Mouse (Mus musculus) heart, adult 18-20 months (tissue): Measurements from ENCODE around the gene Gm10717. TPM values are rescaled to one million over a fixed set of nuclear protein-coding genes. Genes with fewer than 3 reads are reported as not detected.
"Not testable (repeated sequence)": the region's sequence is repeated elsewhere in the genome, so short reads cannot be mapped to it uniquely, and the experiment has no call there.

Experiments
- DNase-seq, 2 experiments: peaks; one replicate each; pipeline ENCODE4 v3.0.0; 2021 to 2022; ENCODE audit warnings: mixed read lengths in 1 of 2
- long read RNA-seq, 2 experiments: library from polyadenylated mRNA; stranded (forward); transcript quantifications; one replicate each; pipeline ENCODE4 v2.0.0; 2021
- total RNA-seq, 2 experiments: library from RNA; stranded (reverse); gene quantifications; 2 replicates each; pipeline ENCODE4 v1.2.3; 2021

The Gm10717 gene
- total RNA-seq, result not detected
- long read RNA-seq, experiment 1, result 0 reads
- long read RNA-seq, experiment 2, result 0 reads

DNA sequence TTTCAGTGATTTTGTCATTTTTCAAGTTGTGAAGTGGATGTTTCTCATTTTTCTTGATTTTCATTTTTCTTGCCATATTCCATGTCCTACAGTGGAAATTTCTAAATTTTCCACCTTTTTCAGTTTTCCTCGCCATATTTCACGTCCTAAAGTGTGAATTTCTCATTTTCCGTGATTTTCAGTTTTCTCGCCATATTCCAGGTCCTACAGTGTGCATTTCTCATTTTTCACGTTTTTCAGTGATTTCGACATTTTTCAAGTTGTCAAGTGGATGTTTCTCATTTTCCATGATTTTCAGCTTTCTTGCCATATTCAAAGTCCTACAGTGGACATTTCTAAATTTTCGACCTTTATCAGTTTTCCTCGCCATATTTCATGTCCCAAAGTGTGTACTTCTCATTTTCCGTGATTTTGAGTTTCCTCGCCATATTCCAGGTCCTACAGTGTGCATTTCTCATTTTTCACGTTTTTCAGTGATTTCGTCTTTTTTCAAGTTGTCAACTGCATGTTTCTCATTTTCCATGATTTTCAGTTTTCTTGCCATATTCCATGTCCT lies at the start of gene Gm10717:
TSS of gene Gm10717 (plus strand) at position 506 of the 556 bp plus-strand sequence.
- peak; percentile 22 to 35 for DNase-seq

DNA sequence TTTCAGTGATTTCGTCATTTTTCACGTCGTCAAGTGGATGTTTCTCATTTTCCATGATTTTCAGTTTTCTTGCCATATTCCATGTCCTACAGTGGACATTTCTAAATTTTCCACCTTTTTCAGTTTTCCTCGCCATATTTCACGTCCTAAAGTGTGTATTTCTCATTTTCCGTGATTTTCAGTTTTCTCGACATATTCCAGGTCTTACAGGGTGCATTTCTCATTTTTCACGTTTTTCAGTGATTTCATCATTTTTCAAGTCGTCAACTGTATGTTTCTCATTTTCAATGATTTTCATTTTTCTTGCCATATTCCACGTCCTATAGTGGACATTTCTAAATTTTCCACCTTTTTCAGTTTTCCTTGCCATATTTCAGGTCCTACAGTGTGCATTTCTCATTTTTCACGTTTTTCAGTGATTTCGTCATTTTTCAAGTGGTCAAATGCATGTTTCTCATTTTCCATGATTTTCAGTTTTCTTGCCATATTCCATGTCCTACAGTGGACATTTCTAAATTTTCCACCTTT lies 24.7 kb upstream of the Gm10717 start, which contains the start of gene Gm10722:
TSS of gene Gm10722 (plus strand) at position 478 of the 528 bp plus-strand sequence.
- peak in 1 of 2 experiments; percentile 12 for DNase-seq

DNA sequence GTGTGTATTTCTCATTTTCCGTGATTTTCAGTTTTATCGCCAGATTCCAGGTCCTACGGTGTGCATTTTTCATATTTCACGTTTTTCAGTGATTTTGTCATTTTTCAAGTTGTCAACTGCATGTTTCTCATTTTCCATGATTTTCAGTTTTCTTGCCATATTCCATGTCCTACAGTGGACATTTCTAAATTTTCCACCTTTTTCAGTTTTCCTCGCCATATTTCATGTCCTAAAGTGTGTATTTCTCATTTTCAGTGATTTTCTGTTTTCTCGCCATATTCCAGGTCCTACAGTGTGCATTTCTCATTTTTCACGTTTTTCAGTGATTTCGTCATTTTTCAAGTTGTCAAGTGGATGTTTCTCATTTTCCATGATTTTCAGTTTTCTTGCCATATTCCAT lies 24.2 kb upstream of the Gm10717 start:
- peak in 1 of 2 experiments; percentile 20 for DNase-seq

DNA sequence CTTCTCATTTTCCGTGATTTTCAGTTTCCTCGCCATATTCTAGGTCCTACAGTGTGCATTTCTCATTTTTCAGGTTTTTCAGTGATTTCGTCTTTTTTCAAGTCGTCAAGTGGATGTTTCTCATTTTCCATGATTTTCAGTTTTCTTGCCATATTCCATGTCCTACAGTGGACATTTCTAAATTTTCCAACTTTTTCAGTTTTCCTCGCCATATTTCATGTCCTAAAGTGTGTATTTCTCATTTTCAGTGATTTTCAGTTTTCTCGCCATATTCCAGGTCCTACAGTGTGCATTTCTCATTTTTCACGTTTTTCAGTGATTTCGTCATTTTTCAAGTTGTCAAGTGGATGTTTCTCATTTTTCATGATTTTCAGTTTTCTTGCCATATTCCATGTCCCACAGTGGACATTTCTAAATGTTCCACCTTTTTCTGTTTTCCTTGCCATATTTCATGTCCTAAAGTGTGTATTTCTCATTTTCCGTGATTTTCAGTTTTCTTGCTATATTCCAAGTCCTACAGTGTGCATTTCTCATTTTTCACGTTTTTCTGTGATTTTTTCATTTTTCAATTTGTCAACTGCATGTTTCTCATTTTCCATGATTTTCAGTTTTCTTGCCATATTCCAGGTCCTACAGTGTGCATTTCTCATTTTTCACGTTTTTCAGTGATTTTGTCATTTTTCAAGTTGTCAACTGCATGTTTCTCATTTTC lies 23.1 kb upstream of the Gm10717 start:
- DNase-seq, result peak; percentile 94 to 97

DNA sequence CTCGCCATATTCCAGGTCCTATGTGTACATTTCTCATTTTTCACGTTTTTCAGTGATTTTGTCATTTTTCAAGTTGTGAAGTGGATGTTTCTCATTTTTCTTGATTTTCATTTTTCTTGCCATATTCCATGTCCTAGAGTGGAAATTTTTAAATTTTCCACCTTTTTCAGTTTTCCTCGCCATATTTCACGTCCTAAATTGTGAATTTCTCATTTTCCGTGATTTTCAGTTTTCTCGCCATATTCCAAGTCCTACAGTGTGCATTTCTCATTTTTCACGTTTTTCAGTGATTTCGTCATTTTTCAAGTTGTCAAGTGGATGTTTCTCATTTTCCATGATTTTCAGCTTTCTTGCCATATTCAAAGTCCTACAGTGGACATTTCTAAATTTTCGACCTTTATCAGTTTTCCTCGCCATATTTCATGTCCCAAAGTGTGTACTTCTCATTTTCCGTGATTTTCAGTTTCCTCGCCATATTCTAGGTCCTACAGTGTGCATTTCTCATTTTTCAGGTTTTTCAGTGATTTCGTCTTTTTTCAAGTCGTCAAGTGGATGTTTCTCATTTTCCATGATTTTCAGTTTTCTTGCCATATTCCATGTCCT lies 22.3 kb upstream of the Gm10717 start, which contains the start of gene Gm11168:
TSS of gene Gm11168 (plus strand) at position 553 of the 603 bp plus-strand sequence.
- not testable (repeated sequence) for DNase-seq

DNA sequence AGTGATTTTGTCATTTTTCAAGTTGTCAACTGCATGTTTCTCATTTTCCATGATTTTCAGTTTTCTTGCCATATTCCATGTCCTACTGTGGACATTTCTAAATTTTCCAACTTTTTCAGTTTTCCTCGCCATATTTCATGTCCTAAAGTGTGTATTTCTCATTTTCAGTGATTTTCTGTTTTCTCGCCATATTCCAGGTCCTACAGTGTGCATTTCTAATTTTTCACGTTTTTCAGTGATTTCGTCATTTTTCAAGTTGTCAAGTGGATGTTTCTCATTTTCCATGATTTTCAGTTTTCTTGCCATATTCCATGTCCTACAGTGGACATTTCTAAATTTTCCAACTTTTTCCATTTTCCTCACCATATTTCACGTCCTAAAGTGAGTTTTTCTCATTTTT lies 19.0 kb upstream of the Gm10717 start:
- DNase-seq, result not testable (repeated sequence)

DNA sequence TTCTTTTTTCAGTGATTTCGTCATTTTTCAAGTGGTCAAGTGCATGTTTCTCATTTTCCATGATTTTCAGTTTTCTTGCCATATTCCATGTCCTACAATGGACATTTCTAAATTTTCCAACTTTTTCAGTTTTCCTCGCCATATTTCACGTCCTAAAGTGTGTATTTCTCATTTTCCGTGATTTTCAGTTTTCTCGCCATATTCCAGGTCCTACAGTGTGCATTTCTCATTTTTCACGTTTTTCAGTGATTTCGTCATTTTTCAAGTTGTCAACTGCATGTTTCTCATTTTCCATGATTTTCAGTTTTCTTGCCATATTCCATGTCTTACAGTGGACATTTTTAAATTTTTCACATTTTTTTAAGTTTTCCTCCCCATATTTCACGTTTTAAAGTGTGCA lies 18.6 kb upstream of the Gm10717 start:
- peak; percentile 85 to 89 for DNase-seq

DNA sequence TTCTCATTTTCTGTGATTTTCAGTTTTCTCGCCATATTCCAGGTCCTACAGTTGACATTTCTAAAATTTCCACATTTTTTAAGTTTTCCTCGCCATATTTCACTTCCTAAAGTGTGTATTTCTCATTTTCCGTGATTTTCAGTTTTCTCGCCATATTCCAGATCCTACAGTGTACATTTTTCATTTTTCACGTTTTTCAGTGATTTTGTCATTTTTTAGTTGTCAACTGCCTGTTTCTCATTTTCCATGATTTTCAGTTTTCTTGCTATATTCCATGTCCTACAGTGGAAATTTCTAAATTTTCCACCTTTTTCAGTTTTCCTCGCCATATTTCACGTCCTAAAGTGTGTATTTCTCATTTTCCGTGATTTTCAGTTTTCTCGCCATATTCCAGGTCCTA lies 17.9 kb upstream of the Gm10717 start:
- not testable (repeated sequence) for DNase-seq

DNA sequence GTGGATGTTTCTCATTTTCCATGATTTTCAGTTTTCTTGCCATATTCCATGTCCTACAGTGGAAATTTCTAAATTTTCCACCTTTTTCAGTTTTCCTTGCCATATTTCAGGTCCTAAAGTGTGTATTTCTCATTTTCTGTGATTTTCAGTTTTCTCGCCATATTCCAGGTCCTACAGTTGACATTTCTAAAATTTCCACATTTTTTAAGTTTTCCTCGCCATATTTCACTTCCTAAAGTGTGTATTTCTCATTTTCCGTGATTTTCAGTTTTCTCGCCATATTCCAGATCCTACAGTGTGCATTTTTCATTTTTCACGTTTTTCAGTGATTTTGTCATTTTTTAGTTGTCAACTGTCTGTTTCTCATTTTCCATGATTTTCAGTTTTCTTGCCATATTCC lies 15.9 kb upstream of the Gm10717 start:
- DNase-seq, result not testable (repeated sequence)

DNA sequence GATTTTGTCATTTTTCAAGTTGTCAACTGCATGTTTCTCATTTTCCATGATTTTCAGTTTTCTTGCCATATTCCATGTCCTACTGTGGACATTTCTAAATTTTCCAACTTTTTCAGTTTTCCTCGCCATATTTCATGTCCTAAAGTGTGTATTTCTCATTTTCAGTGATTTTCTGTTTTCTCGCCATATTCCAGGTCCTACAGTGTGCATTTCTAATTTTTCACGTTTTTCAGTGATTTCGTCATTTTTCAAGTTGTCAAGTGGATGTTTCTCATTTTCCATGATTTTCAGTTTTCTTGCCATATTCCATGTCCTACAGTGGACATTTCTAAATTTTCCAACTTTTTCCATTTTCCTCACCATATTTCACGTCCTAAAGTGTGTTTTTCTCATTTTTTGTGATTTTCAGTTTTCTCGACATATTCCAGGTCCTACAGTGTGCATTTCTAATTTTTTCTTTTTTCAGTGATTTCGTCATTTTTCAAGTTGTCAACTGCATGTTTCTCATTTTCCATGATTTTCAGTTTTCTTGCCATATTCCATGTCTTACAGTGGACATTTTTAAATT lies 13.1 kb upstream of the Gm10717 start:
- not testable (repeated sequence) for DNase-seq

DNA sequence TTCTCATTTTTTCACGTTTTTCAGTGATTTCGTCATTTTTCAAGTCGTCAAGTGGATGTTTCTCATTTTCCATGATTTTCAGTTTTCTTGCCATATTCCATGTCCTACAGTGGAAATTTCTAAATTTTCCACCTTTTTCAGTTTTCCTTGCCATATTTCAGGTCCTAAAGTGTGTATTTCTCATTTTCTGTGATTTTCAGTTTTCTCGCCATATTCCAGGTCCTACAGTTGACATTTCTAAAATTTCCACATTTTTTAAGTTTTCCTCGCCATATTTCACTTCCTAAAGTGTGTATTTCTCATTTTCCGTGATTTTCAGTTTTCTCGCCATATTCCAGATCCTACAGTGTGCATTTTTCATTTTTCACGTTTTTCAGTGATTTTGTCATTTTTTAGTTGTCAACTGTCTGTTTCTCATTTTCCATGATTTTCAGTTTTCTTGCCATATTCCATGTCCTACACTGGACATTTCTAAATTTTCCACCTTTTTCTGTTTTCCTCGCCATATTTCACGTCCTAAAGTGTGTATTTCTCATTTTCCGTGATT lies 12.4 kb upstream of the Gm10717 start, which contains the start of gene Gm10721:
TSS of gene Gm10721 (plus strand) at position 408 of the 547 bp plus-strand sequence.
- not testable (repeated sequence) for DNase-seq

DNA sequence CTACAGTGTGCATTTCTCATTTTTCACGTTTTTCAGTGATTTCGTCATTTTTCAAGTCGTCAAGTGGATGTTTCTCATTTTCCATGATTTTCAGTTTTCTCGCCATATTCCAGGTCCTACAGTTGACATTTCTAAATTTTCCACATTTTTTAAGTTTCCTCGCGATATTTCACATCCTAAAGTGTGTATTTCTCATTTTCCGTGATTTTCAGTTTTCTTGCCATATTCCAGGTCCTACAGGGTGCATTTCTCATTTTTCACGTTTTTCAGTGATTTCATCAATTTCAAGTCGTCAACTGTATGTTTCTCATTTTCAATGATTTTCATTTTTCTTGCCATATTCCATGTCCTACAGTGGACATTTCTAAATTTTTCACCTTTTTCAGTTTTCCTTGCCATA lies 9.9 kb upstream of the Gm10717 start, which contains the start of gene Gm10720:
TSS of gene Gm10720 (plus strand) at position 301 of the 400 bp plus-strand sequence.
- DNase-seq, result not testable (repeated sequence)

DNA sequence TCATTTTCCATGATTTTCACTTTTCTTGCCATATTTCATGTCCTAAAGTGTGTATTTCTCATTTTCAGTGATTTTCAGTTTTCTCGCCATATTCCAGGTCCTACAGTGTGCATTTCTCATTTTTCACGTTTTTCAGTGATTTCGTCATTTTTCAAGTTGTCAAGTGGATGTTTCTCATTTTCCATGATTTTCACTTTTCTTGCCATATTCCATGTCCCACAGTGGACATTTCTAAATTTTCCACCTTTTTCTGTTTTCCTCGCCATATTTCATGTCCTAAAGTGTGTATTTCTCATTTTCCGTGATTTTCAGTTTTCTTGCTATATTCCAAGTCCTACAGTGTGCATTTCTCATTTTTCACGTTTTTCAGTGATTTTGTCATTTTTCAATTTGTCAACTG lies 9.3 kb upstream of the Gm10717 start:
- DNase-seq, result not testable (repeated sequence)

DNA sequence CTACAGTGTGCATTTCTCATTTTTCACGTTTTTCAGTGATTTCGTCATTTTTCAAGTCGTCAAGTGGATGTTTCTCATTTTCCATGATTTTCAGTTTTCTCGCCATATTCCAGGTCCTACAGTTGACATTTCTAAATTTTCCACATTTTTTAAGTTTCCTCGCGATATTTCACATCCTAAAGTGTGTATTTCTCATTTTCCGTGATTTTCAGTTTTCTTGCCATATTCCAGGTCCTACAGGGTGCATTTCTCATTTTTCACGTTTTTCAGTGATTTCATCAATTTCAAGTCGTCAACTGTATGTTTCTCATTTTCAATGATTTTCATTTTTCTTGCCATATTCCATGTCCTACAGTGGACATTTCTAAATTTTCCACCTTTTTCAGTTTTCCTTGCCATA lies 8.1 kb upstream of the Gm10717 start, which contains the start of gene Gm10719:
TSS of gene Gm10719 (plus strand) at position 301 of the 400 bp plus-strand sequence.
- not testable (repeated sequence) for DNase-seq

DNA sequence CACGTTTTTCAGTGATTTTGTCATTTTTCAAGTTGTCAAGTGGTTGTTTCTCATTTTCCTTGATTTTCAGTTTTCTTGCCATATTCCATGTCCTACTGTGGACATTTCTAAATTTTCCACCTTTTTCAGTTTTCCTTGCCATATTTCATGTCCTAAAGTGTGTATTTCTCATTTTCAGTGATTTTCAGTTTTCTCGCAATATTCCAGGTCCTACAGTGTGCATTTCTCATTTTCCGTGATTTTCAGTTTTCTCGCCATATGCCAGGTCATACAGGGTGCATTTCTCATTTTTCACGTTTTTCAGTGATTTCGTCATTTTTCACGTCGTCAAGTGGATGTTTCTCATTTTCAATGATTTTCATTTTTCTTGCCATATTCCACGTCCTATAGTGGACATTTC lies 6.3 kb upstream of the Gm10717 start:
- peak in 1 of 2 experiments; percentile 63 for DNase-seq

DNA sequence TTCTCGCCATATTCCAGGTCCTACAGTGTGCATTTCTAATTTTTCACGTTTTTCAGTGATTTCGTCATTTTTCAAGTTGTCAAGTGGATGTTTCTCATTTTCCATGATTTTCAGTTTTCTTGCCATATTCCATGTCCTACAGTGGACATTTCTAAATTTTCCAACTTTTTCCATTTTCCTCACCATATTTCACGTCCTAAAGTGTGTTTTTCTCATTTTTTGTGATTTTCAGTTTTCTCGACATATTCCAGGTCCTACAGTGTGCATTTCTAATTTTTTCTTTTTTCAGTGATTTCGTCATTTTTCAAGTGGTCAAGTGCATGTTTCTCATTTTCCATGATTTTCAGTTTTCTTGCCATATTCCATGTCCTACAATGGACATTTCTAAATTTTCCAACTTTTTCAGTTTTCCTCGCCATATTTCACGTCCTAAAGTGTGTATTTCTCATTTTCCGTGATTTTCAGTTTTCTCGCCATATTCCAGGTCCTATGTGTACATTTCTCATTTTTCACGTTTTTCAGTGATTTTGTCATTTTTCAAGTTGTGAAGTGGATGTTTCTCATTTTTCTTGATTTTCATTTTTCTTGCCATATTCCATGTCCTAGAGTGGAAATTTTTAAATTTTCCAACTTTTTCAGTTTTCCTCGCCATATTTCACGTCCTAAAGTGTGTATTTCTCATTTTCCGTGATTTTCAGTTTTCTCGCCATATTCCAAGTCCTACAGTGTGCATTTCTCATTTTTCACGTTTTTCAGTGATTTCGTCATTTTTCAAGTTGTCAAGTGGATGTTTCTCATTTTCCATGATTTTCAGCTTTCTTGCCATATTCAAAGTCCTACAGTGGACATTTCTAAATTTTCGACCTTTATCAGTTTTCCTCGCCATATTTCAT lies 5.1 kb upstream of the Gm10717 start:
- peak; percentile 43 to 60 for DNase-seq

DNA sequence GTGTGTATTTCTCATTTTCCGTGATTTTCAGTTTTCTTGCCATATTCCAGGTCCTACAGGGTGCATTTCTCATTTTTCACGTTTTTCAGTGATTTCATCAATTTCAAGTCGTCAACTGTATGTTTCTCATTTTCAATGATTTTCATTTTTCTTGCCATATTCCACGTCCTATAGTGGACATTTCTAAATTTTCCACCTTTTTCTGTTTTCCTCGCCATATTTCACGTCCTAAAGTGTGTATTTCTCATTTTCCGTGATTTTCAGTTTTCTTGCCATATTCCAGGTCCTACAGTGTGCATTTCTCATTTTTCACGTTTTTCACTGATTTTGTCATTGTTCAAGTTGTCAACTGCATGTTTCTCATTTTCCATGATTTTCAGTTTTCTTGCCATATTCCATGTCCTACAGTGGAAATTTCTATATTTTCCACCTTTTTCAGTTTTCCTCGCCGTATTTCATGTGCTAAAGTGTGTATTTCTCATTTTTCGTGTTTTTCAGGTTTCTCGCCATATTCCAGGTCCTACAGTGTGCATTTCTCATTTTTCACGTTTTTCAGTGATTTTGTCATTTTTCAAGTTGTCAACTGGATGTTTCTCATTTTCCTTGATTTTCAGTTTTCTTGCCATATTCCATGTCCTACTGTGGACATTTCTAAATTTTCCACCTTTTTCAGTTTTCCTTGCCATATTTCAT lies 2.8 kb upstream of the Gm10717 start:
- peak; percentile 58 to 62 for DNase-seq

DNA sequence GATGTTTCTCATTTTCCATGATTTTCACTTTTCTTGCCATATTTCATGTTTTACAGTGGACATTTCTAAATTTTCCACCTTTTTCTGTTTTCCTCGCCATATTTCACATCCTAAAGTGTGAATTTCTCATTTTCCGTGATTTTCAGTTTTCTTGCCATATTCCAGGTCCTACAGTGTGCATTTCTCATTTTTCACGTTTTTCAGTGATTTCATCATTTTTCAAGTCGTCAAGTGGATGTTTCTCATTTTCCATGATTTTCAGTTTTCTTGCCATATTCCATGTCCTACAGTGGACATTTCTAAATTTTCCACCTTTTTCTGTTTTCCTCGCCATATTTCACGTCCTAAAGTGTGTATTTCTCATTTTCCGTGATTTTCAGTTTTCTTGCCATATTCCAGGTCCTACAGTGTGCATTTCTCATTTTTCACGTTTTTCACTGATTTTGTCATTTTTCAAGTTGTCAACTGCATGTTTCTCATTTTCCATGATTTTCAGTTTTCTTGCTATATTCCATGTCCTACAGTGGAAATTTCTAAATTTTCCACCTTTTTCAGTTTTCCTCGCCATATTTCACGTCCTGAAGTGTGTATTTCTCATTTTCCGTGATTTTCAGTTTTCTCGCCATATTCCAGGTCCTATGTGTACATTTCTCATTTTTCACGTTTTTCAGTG lies 1.8 kb upstream of the Gm10717 start, which contains the start of gene Gm10718:
TSS of gene Gm10718 (plus strand) at position 236 of the 673 bp plus-strand sequence.
- peak in 1 of 2 experiments; percentile 5 for DNase-seq

DNA sequence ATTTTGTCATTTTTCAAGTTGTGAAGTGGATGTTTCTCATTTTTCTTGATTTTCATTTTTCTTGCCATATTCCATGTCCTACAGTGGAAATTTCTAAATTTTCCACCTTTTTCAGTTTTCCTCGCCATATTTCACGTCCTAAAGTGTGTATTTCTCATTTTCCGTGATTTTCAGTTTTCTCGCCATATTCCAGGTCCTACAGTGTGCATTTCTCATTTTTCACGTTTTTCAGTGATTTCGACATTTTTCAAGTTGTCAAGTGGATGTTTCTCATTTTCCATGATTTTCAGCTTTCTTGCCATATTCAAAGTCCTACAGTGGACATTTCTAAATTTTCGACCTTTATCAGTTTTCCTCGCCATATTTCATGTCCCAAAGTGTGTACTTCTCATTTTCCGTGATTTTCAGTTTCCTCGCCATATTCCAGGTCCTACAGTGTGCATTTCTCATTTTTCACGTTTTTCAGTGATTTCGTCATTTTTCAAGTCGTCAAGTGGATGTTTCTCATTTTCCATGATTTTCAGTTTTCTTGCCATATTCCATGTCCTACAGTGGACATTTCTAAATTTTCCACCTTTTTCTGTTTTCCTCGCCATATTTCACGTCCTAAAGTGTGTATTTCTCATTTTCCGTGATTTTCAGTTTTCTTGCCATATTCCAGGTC lies 1.1 kb upstream of the Gm10717 start:
- DNase-seq, result peak; percentile 56 to 73
